Comparison of ENCODE assay signal across 13 mouse cellular contexts in genomic region chr17:64984276-64985011, GRCm38 (mm10).
"Had no signal": no experiment of that assay in that cellular context is flagged by ENCODE, and none has a peak within 500 bp of the region (broad histone marks: within the 10 kb centered on the region; RNA-seq: fewer than 3 reads in every experiment).

No protein-coding gene starts in this region.

- ATAC-seq: midbrain, embryonic 13.5 days; midbrain, embryonic 16.5 days had no signal

- DNase-seq: kidney, adult 9 months; kidney, postnatal 14 days; kidney, postnatal 4 days; liver, embryonic 13.5 days; lung, adult 2 months; lung, postnatal 14 days; lung, postnatal 4 days; retina, postnatal 1 day; thymus, adult 2 months; thymus, postnatal 14 days; thymus, postnatal 4 days had no signal
